Mouse (Mus musculus) B cell, adult (primary cell): ENCODE data around the gene Smok2a. TPM values are rescaled to one million over a fixed set of nuclear protein-coding genes. Genes with fewer than 3 reads are reported as not detected.

Source experiments
- total RNA-seq: library from RNA; stranded (reverse); gene quantifications from 4 replicates; pipeline ENCODE4 v1.2.4, GENCODE M21; 2023; ENCODE audit not compliant: inconsistent age

The Smok2a gene
- not detected in 4 replicates for total RNA-seq

GRCm38 (mm10) chr17:13220888-13221287, at the start of gene Smok2a:
Gene Smok2a, plus strand, starts transcription at chr17:13221188.

GRCm38 (mm10) chr17:13229957-13230356, 9.0 kb downstream of the Smok2a start, which contains the start of gene Smok2b:
Gene Smok2b, plus strand, starts transcription at chr17:13230257.

Other genes with a start within 250 kb of the Smok2a start
- 98.5 to 107 TPM (median 104 TPM) in 4 replicates for gene Wtap, start 227.0 kb upstream of the Smok2a start, total RNA-seq
- gene Sod2, start 214.3 kb upstream of the Smok2a start, total RNA-seq, result 79.9 to 96.6 TPM (median 88.0 TPM) in 4 replicates
- gene Gpr31b, start 168.9 kb upstream of the Smok2a start, total RNA-seq, result 0.70 TPM in 1 of 4 replicates, not detected in the others
- not detected in 4 replicates for gene Tcp10b, start 160.1 kb upstream of the Smok2a start, total RNA-seq
- 0.24 to 0.99 TPM (median 0.48 TPM) in 3 of 4 replicates, not detected in the other for gene Unc93a, start 89.4 kb upstream of the Smok2a start, total RNA-seq
- not detected in 4 replicates for gene Smok2b, start 9.1 kb downstream of the Smok2a start, total RNA-seq
- not detected in 4 replicates for gene Tcp10c, start 133.4 kb downstream of the Smok2a start, total RNA-seq